Mouse (Mus musculus): ENCODE results near the gene Tbc1d23. TPM values are rescaled to one million over a fixed set of nuclear protein-coding genes. Genes with fewer than 3 reads are reported as not detected.
"Not testable (repeated sequence)": the region's sequence is repeated elsewhere in the genome, so short reads cannot be mapped to it uniquely, and the experiment has no call there.

The Tbc1d23 gene
- total and polyA plus RNA-seq, 2 experiments from 2014 or later, result 33.5 to 89.1 TPM

DNA sequence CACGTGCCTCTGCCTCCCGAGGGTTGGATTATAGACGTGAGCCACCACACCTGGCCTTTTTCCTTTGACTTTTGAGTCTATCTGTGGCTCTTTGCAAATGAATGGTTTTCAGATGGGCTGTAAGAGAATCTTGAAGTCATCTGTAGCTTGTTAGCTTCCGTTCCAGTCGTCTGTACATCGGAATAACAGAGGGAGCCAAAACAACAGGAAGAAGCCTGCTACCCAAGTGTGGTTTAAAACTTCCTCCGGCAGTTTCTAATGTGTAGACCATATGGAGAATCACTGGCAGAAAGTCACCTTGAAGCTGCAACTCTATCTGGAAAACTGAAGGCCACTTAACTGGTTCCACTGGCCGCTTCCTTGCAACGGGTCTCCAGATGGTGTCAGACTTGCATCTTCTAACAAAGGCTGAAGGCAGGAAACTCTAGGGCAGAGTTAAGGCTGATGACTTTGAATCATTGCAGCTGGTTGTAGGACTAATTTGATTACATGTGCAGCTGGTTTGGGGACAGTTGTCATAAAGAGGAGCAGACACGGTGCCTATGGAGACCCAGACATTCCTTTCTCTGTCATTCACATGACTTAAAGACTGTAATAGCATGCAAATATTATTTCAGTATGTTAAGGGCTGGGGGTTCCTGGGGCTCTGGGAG, 12.0 kb upstream of the Tbc1d23 start:
- no peaks in the 10 kb centered on the region for H3K9me3 ChIP-seq (ENCODE audit: low read length)
- ATAC-seq, result peak; percentile 8; the same call in 1 of the 2 replicates
- H3K27me3 ChIP-seq (ENCODE audit: insufficient read depth, low read length), result no peaks in the 10 kb centered on the region
- no peak overlapping the region for H3K4me3 ChIP-seq (ENCODE audit: low read depth, low read length)
- no peak for TF ChIP-seq CTCF (IDR thresholded peaks at IDR 0.05; ENCODE audit: low read depth)
- no peak overlapping the region for H3K4me2 ChIP-seq (ENCODE audit: low read depth)
- H3K36me3 ChIP-seq (ENCODE audit: insufficient read depth), result no peaks in the 10 kb centered on the region
- no peak overlapping the region for H3K27ac ChIP-seq (ENCODE audit: low read depth, low read length)
- WGBS, result 60% methylated on average over 10 of the region's 10 CpGs
- H3K4me1 ChIP-seq (ENCODE audit: insufficient read depth), result no peaks in the 10 kb centered on the region
- H3K9ac ChIP-seq, result no peak overlapping the region
- DNase-seq, result no peak

DNA sequence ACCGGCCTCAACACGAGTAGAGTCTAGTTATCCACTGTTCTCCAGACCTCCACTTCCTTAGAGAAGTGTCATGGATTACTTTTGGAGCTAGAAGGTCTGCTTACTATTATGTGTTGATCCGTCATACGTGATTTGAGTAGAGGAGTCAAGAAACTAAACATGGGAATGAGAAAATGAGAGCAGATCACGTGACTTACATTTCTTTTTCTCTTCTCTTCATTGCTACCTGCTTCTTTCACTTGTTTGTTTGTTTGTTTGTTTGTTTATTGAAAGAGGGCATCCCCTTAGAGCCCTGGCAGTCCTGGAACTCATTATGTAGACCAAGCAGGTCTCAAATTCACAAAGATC, 11.5 kb upstream of the Tbc1d23 start:
- ATAC-seq, result no peak
- 90% methylated on average over 5 of the region's 5 CpGs for WGBS
- Histone ChIP-seq H3K27me3 (ENCODE audit: insufficient read depth, low read length) (no peaks in the 10 kb centered on the region), H3K4me2 (ENCODE audit: low read depth) (no peak overlapping the region), H3K36me3 (ENCODE audit: insufficient read depth) (no peaks in the 10 kb centered on the region), H3K27ac (ENCODE audit: low read depth, low read length) (no peak overlapping the region), H3K4me1 (ENCODE audit: insufficient read depth) (no peaks in the 10 kb centered on the region), H3K4me3 (ENCODE audit: low read depth, low read length) (no peak overlapping the region), H3K9ac (no peak overlapping the region), H3K9me3 (ENCODE audit: low read length) (no peaks in the 10 kb centered on the region)
- TF ChIP-seq CTCF (IDR thresholded peaks at IDR 0.05; ENCODE audit: low read depth), result no peak
- DNase-seq, result no peak

DNA sequence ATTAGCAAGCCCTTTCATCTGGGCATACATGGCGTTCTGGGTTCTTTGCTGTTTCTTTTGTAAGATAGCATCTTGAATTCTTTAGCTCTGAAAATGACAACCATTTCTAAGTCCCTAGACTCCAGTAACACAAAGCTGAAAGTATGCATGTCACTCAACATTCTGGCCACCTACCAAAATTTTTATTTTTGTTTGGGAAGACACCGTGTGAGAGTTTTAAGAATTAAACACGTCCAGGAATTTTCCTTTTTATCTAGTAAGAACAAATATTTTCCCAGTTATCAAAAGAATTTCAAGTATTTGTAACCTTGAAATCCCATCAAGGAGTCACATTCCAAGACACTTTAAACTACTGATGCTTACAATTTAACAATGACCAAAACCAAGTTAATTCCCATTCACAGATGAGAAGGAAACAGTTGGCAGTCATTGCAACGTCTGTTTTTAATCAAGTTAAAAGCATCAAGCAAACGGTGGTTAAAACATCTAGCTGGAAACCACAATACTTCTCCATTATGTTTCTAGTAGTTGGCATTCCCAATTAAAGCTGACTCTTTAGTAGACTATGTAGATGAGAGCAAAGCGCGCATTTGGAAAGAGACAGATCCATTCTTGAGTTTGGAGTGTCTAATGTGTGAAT, 4.7 kb upstream of the Tbc1d23 start:
- Histone ChIP-seq H3K4me3 (ENCODE audit: low read depth, low read length) (no peak overlapping the region), H3K36me3 (ENCODE audit: insufficient read depth) (no peaks in the 10 kb centered on the region), H3K4me2 (ENCODE audit: low read depth) (no peak overlapping the region), H3K4me1 (ENCODE audit: insufficient read depth) (no peaks in the 10 kb centered on the region), H3K9me3 (ENCODE audit: low read length) (no peaks in the 10 kb centered on the region), H3K27ac (ENCODE audit: low read depth, low read length) (no peak overlapping the region), H3K9ac (no peak overlapping the region), H3K27me3 (ENCODE audit: insufficient read depth, low read length) (no peaks in the 10 kb centered on the region)
- no peak for TF ChIP-seq CTCF (IDR thresholded peaks at IDR 0.05; ENCODE audit: low read depth)
- WGBS, result 60% methylated on average over 7 of the region's 7 CpGs
- DNase-seq, result no peak
- no peak for ATAC-seq

DNA sequence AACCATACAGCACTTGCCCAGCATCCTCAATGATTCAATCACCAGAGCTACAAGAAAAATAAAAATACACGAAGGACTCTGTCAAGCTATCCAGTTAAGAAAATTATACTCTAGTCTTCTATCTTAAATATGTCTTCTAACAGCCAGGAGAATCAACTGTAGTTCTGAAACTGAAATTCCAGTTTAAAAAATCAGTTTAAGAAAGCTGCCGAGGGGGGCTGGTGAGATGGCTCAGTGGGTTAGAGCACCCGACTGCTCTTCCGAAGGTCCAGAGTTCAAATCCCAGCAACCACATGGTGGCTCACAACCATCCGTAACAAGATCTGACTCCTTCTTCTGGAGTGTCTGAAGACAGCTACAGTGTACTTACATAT, 620 bp upstream of the Tbc1d23 start:
- not testable (repeated sequence) for DNase-seq; H3K4me1 ChIP-seq (ENCODE audit: insufficient read depth); H3K9me3 ChIP-seq (ENCODE audit: low read length); H3K27me3 ChIP-seq (ENCODE audit: insufficient read depth, low read length); H3K36me3 ChIP-seq (ENCODE audit: insufficient read depth); ATAC-seq
- 0 out of 2 replicates have a peak overlapping the region, but pooled peaks have one; percentile 15 for H3K27ac ChIP-seq (ENCODE audit: low read depth, low read length)
- WGBS, result 70% methylated on average over 4 of the region's 5 CpGs
- peak overlapping the region; percentile 39 for H3K9ac ChIP-seq
- peak overlapping the region; percentile 98 for H3K4me3 ChIP-seq (ENCODE audit: low read depth, low read length)
- H3K4me2 ChIP-seq (ENCODE audit: low read depth), result peak overlapping the region; percentile 52

DNA sequence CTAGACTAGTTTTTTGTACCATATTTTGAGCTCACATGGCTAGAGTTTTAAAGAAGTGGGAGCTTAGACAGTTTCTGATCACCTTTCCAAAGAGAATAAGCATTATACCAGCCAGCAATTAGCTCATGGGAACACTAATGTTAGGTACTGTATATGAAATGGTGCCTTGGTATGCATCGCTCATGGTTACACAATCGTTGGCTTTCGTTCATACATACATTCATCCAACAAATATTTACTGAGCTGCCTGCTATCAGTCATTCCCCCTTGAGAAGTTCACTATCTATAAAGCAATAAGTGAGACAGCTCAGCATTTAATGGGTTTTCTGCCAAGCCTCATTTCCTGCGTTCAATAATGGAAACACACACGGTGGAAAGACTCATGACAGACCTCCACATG, 4.9 kb downstream of the Tbc1d23 start:
- 92% methylated on average over 5 of the region's 5 CpGs for WGBS
- no peak overlapping the region for H3K27ac ChIP-seq (ENCODE audit: low read depth, low read length)
- H3K4me1 ChIP-seq (ENCODE audit: insufficient read depth), result 0 out of 2 replicates have a peak, but pooled peaks cover 3% of the 10 kb centered on the region
- H3K4me2 ChIP-seq (ENCODE audit: low read depth), result no peak overlapping the region
- H3K9ac ChIP-seq, result no peak overlapping the region
- no peak overlapping the region for H3K4me3 ChIP-seq (ENCODE audit: low read depth, low read length)
- no peaks in the 10 kb centered on the region for H3K9me3 ChIP-seq (ENCODE audit: low read length)
- ATAC-seq (no peak), DNase-seq (no peak)
- H3K27me3 ChIP-seq (ENCODE audit: insufficient read depth, low read length), result no peaks in the 10 kb centered on the region
- no peaks in the 10 kb centered on the region for H3K36me3 ChIP-seq (ENCODE audit: insufficient read depth)
- TF ChIP-seq CTCF (IDR thresholded peaks at IDR 0.05; ENCODE audit: low read depth), result no peak

DNA sequence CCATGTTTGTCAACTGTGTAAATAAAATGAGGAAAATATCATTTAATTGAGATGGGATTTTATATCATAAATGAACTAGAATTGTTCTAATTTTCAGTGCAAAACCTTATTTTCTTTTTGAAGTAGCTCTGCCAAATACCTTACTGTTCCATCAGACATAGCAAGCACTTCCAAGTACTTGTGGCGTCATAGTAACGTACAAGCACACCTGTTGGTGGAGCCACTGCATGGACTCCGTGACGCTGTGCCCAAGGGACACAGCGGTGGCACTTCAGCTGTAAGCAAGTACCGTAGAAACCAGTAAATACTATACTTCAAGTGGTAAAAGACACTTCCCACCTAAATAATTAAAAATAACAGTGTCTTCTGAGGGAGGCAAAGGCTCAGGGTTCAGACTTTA, 10.9 kb downstream of the Tbc1d23 start:
- Histone ChIP-seq H3K9me3 (ENCODE audit: low read length) (no peaks in the 10 kb centered on the region), H3K4me1 (ENCODE audit: insufficient read depth) (no peaks in the 10 kb centered on the region), H3K4me3 (ENCODE audit: low read depth, low read length) (no peak overlapping the region), H3K4me2 (ENCODE audit: low read depth) (no peak overlapping the region), H3K36me3 (ENCODE audit: insufficient read depth) (peaks cover 11% of the 10 kb centered on the region; the same call in 1 of the 2 replicates), H3K9ac (no peak overlapping the region), H3K27ac (ENCODE audit: low read depth, low read length) (no peak overlapping the region), H3K27me3 (ENCODE audit: insufficient read depth, low read length) (no peaks in the 10 kb centered on the region)
- no peak for ATAC-seq
- DNase-seq, result no peak
- 95% methylated on average over 6 of the region's 6 CpGs for WGBS
- no peak for TF ChIP-seq CTCF (IDR thresholded peaks at IDR 0.05; ENCODE audit: low read depth)

DNA sequence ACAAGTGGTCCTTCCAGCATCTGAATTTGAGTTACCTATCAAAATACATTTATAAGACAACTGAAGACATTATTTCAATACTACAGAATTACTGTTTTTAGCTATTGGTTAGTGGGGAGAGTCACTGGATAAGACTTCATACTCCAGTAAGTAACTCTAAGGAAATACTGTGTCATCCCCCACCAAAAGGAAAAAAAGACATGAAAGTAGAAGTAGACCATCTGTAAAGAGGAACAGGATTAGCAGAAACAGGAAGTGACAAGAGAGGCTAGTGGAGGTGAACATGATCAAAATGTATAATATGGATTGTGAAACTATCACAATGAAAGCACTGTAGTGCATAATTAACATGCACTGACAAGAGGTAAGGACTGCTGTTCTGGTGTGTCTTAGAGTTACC, 15.3 kb downstream of the Tbc1d23 start:
- peaks cover 31% of the 10 kb centered on the region for H3K36me3 ChIP-seq (ENCODE audit: insufficient read depth)
- DNase-seq (no peak), ATAC-seq (no peak)
- no peak overlapping the region for H3K27ac ChIP-seq (ENCODE audit: low read depth, low read length)
- H3K9ac ChIP-seq, result no peak overlapping the region
- H3K27me3 ChIP-seq (ENCODE audit: insufficient read depth, low read length), result no peaks in the 10 kb centered on the region
- no peak overlapping the region for H3K4me2 ChIP-seq (ENCODE audit: low read depth)
- no peak for TF ChIP-seq CTCF (IDR thresholded peaks at IDR 0.05; ENCODE audit: low read depth)
- H3K4me3 ChIP-seq (ENCODE audit: low read depth, low read length), result no peak overlapping the region
- no peaks in the 10 kb centered on the region for H3K4me1 ChIP-seq (ENCODE audit: insufficient read depth)
- no peaks in the 10 kb centered on the region for H3K9me3 ChIP-seq (ENCODE audit: low read length)
